13 mouse cellular contexts compared by ENCODE assay signal in genomic region chr6:93819282-93819681, GRCm38 (mm10).
DNase-seq lines count a peak whose midpoint lies in the region; ATAC-seq and TF ChIP-seq lines count a peak whose summit lies in the region.
"Had no signal": no experiment of that assay in that cellular context is flagged by ENCODE, and none has a peak within 500 bp of the region (broad histone marks: within the 10 kb centered on the region; RNA-seq: fewer than 3 reads in every experiment).

No protein-coding gene starts in this region.

- H3K9me3 ChIP-seq in midbrain, embryonic 10.5 days (replicated peaks), result no peaks in the 10 kb centered on the region
- no peaks in the 10 kb centered on the region for H3K9me3 ChIP-seq in midbrain, postnatal 0 days (ENCODE audit: low read length)
- no peaks in the 10 kb centered on the region for H3K9me3 ChIP-seq in forebrain, embryonic 14.5 days (replicated peaks; ENCODE audit: control insufficient read depth, low read length)
- no peaks in the 10 kb centered on the region for H3K9me3 ChIP-seq in hindbrain, postnatal 0 days (ENCODE audit: low read length)
- no peaks in the 10 kb centered on the region for H3K9me3 ChIP-seq in stomach, postnatal 0 days (ENCODE audit: control insufficient read depth, low read length)
- H3K9me3 ChIP-seq: liver, embryonic 12.5 days had no signal

- no peak overlapping the region for H3K9ac ChIP-seq in midbrain, postnatal 0 days (replicated peaks; ENCODE audit: low read length, poor library complexity, severe bottlenecking)
- H3K9ac ChIP-seq in forebrain, embryonic 14.5 days (ENCODE audit: low read length), result 0 out of 2 replicates have a peak overlapping the region, but pooled peaks have one; percentile 14
- H3K9ac ChIP-seq in hindbrain, postnatal 0 days (replicated peaks; ENCODE audit: low read length), result no peak overlapping the region
- no peak overlapping the region for H3K9ac ChIP-seq in stomach, postnatal 0 days (ENCODE audit: low read length)
- H3K9ac ChIP-seq: liver, embryonic 12.5 days had no signal

- H3K4me1 ChIP-seq in midbrain, embryonic 10.5 days, result peaks cover 63% of the 10 kb centered on the region
- H3K4me1 ChIP-seq in midbrain, postnatal 0 days (ENCODE audit: insufficient read depth, low read length), result peaks cover 16% of the 10 kb centered on the region
- H3K4me1 ChIP-seq in forebrain, embryonic 14.5 days (ENCODE audit: control insufficient read depth, insufficient read depth, low read length), result peaks cover 42% of the 10 kb centered on the region
- peaks cover 19% of the 10 kb centered on the region for H3K4me1 ChIP-seq in hindbrain, postnatal 0 days (ENCODE audit: insufficient read depth, low read length)
- no peaks in the 10 kb centered on the region for H3K4me1 ChIP-seq in stomach, postnatal 0 days (replicated peaks; ENCODE audit: control insufficient read depth, insufficient read depth)
- H3K4me1 ChIP-seq: liver, embryonic 12.5 days had no signal

- no peak overlapping the region for H3K4me2 ChIP-seq in midbrain, postnatal 0 days (ENCODE audit: low read depth, low read length, poor library complexity, severe bottlenecking)
- 0 out of 2 replicates have a peak overlapping the region, but pooled peaks have one; percentile 10 for H3K4me2 ChIP-seq in forebrain, embryonic 14.5 days (ENCODE audit: low read length)
- H3K4me2 ChIP-seq in hindbrain, postnatal 0 days (ENCODE audit: low read depth, low read length), result peak overlapping the region; percentile 40
- no peak overlapping the region for H3K4me2 ChIP-seq in stomach, postnatal 0 days (replicated peaks; ENCODE audit: low read depth)
- H3K4me2 ChIP-seq: liver, embryonic 12.5 days had no signal

- H3K27me3 ChIP-seq in midbrain, embryonic 10.5 days (ENCODE audit: low read depth, poor library complexity, severe bottlenecking), result no peaks in the 10 kb centered on the region
- no peaks in the 10 kb centered on the region for H3K27me3 ChIP-seq in midbrain, postnatal 0 days (ENCODE audit: insufficient read depth, low read length)
- no peaks in the 10 kb centered on the region for H3K27me3 ChIP-seq in forebrain, embryonic 14.5 days (replicated peaks; ENCODE audit: control insufficient read depth, insufficient read depth, low read length)
- H3K27me3 ChIP-seq in hindbrain, postnatal 0 days (ENCODE audit: insufficient read depth, low read length), result no peaks in the 10 kb centered on the region
- H3K27me3 ChIP-seq in stomach, postnatal 0 days (ENCODE audit: control insufficient read depth, insufficient read depth, low read length), result no peaks in the 10 kb centered on the region
- H3K27me3 ChIP-seq: liver, embryonic 12.5 days had no signal

- H3K36me3 ChIP-seq in midbrain, embryonic 10.5 days, result peaks cover 2% of the 10 kb centered on the region; the same call in 1 of the 2 replicates
- H3K36me3 ChIP-seq in midbrain, postnatal 0 days (ENCODE audit: insufficient read depth, low read length), result no peaks in the 10 kb centered on the region
- H3K36me3 ChIP-seq in forebrain, embryonic 14.5 days (ENCODE audit: control insufficient read depth, insufficient read depth, low read length), result peaks cover 2% of the 10 kb centered on the region; the same call in 1 of the 2 replicates
- no peaks in the 10 kb centered on the region for H3K36me3 ChIP-seq in hindbrain, postnatal 0 days (ENCODE audit: insufficient read depth, low read length)
- no peaks in the 10 kb centered on the region for H3K36me3 ChIP-seq in stomach, postnatal 0 days (ENCODE audit: control insufficient read depth, insufficient read depth, low read length)
- H3K36me3 ChIP-seq: liver, embryonic 12.5 days had no signal

- ATAC-seq in midbrain, postnatal 0 days (ENCODE audit: low FRiP score), result no peak
- ATAC-seq in forebrain, embryonic 14.5 days, result 0 out of 2 replicates have a peak, but pooled peaks have one; percentile 5
- ATAC-seq in hindbrain, postnatal 0 days, result no peak
- ATAC-seq in stomach, postnatal 0 days (ENCODE audit: low FRiP score, low TSS enrichment), result no peak
- ATAC-seq: CD4-positive, CD25-positive, alpha-beta regulatory T cell, adult 4 months; liver, embryonic 12.5 days; lung, postnatal 0 days had no signal

- no peak overlapping the region for H3K4me3 ChIP-seq in midbrain, embryonic 10.5 days
- H3K4me3 ChIP-seq in midbrain, postnatal 0 days (ENCODE audit: low read depth, low read length), result no peak overlapping the region
- H3K4me3 ChIP-seq in forebrain, embryonic 14.5 days (ENCODE audit: low read depth, low read length), result no peak overlapping the region
- no peak overlapping the region for H3K4me3 ChIP-seq in hindbrain, postnatal 0 days (ENCODE audit: low read length)
- H3K4me3 ChIP-seq in stomach, postnatal 0 days (ENCODE audit: low read depth, low read length), result no peak overlapping the region
- H3K4me3 ChIP-seq: liver, embryonic 12.5 days had no signal

- no peak for TF ChIP-seq EP300 in stomach, postnatal 0 days (optimal IDR thresholded peaks at IDR 0.05)

- peak overlapping the region; percentile 68 for H3K27ac ChIP-seq in midbrain, embryonic 10.5 days (replicated peaks)
- no peak overlapping the region for H3K27ac ChIP-seq in midbrain, postnatal 0 days (ENCODE audit: low read depth, low read length)
- peak overlapping the region; percentile 87 for H3K27ac ChIP-seq in forebrain, embryonic 14.5 days (ENCODE audit: low read depth, low read length)
- H3K27ac ChIP-seq in hindbrain, postnatal 0 days, result peak overlapping the region; percentile 72
- no peak overlapping the region for H3K27ac ChIP-seq in stomach, postnatal 0 days (replicated peaks)
- H3K27ac ChIP-seq: liver, embryonic 12.5 days had no signal

- WGBS in midbrain, embryonic 10.5 days, result 91% methylated on average over 4 of the region's 4 CpGs
- 88% methylated on average over 4 of the region's 4 CpGs for WGBS in midbrain, postnatal 0 days
- WGBS in forebrain, embryonic 14.5 days, result 87% methylated on average over 4 of the region's 4 CpGs
- 81% methylated on average over 4 of the region's 4 CpGs for WGBS in hindbrain, postnatal 0 days
- WGBS in stomach, postnatal 0 days, result 92% methylated on average over 4 of the region's 4 CpGs

- no peak for TF ChIP-seq CTCF in midbrain, postnatal 0 days (IDR thresholded peaks at IDR 0.05)
- TF ChIP-seq CTCF in hindbrain, postnatal 0 days (IDR thresholded peaks at IDR 0.05; ENCODE audit: low read depth), result no peak
- no peak for TF ChIP-seq CTCF in stomach, postnatal 0 days (IDR thresholded peaks at IDR 0.05; ENCODE audit: low read depth)

- DNase-seq in midbrain, embryonic 10.5 days (ENCODE audit: low spot score), result no peak
- no peak for DNase-seq in midbrain, postnatal 0 days (ENCODE audit: low spot score)
- no peak for DNase-seq in forebrain, embryonic 14.5 days (ENCODE audit: low spot score)
- DNase-seq in hindbrain, postnatal 0 days (ENCODE audit: low spot score), result no peak
- DNase-seq in lung, postnatal 36 days, result no peak
- no peak for DNase-seq in stomach, postnatal 0 days (ENCODE audit: low spot score)
- no peak for DNase-seq in left cerebral cortex, postnatal 25 days (ENCODE audit: low spot score in 2 of 2)
- DNase-seq: adrenal gland, adult 8-10 months; kidney, adult 18-20 months; thymus, postnatal 14 days had no signal

- intact Hi-C loops in left cerebral cortex, postnatal 25 days (cut with DNase I), result loop anchor here (2.0 kb wide), 1 partner anchor 26 kb away; no protein-coding TSS in a partner anchor

Comparison
In these comparisons a context has a peak if more than half of its experiments do, and no peak if none do; other contexts are left out.
1. H3K27ac ChIP-seq: peak in midbrain, embryonic 10.5 days (single experiment), forebrain, embryonic 14.5 days (single experiment) and hindbrain, postnatal 0 days (single experiment); none in midbrain, postnatal 0 days (single experiment) and stomach, postnatal 0 days (single experiment).
2. H3K4me2 ChIP-seq: peak in forebrain, embryonic 14.5 days (single experiment) and hindbrain, postnatal 0 days (single experiment); none in midbrain, postnatal 0 days (single experiment) and stomach, postnatal 0 days (single experiment).